Mouse (Mus musculus) 416B (cell line): ENCODE results near the gene Zfp598.

ENCODE experiments used
- DNase-seq: peaks from one replicate; pipeline ENCODE4 v3.0.0; 2011; ENCODE audit warnings: low read depth

Zfp598 gene

GRCm38 (mm10) chr17:24669545-24670245, at the start of gene Zfp598:
Zfp598 (plus strand) TSS chr17:24669687.
- peak; percentile 92 for DNase-seq

DNA sequence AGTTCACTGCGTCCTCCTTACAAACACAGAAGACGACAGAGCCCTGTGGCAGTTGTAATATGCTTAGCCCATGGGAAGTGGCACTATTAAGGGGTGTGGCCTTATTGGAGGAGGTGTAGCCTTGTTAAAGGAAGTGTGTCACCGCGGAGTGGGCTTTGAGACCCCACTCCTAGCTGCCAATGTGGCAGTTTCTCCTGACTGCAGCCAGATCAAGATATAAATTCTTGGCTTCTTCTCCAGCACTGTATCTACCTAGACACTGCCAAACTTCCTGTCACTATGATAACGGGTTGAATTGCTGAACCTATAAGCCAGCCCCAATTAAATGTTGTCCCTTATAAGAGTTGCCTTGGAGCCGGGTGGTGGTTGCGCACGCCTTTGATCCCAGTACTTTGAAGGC, 44.0 kb upstream of the Zfp598 start:
- no peak for DNase-seq

- peak; percentile 73 for DNase-seq
Measured at GRCm38 (mm10) chr17:24628646-24629045, 40.8 kb upstream of the Zfp598 start.

- no peak for DNase-seq
Measured at GRCm38 (mm10) chr17:24630072-24630471, 39.4 kb upstream of the Zfp598 start.

DNA sequence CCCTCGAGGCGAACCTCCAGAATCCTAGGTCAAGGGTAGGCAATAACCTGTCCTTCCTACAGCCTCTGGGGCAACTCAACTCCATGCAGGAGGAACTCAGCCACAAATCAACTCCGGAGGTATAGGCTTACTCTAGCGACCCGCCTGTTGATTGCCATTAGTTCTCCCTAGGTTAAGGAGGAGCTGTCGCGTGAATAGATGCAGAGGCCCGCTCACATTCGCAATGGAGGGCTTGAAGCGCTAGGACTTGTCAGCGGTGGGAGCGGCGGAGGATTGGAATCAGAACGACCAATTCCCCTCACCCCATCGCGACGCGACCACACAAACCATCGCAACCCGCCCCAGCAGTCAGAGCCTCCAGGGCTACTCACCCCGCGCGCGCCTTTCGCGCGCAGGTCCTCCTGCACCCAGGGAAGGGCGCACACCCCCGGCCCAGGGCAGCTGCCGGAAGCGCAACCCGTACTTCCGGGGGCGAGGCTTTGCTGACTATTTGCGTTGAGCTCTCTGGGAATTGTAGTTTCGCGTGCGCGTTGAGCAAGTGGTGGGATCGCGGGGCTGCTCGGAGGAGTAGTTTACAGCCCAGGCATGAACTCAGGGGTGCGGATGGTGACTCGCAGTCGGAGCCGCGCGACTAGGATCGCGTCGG, 37.2 kb upstream of the Zfp598 start, which contains the start of the genes Tsc2 and Nthl1:
Gene Tsc2 (minus strand): TSS at position 464 of the 646 bp plus-strand sequence.
Gene Nthl1 (plus strand): TSS at position 514 of the 646 bp plus-strand sequence.
- peak; percentile 90 for DNase-seq

DNA sequence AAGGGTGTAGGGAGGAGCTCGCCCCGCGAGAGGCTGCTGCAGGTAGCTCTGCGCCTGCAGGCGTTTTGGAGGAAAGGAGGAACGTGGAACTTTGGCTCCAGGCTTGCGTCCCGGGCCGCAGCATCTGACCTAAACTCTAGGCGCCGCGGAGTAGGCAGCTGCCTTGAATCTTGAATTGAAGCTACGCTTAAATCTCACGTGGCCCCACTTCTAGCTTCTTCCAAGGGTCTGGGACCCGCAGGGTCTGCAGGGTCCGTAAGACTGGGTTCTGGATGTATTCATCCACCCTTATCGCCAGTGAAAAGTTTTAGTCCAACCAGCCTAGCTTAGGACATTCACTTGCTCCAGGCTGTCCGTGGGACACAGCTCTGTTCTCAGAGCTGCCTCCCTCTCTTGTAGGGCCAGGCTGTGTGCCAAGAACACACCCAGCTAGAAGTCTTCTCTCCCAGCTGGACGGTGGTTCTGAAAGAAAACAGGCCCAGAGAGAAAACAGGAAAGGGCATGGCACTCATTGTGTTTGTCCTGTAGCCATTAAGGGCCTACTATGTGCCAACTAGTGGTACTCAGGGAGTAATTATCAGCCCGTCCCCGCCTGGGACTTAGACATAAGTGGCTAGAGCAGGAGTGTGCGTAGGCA, 36.6 kb upstream of the Zfp598 start:
- peak; percentile 53 for DNase-seq

DNA sequence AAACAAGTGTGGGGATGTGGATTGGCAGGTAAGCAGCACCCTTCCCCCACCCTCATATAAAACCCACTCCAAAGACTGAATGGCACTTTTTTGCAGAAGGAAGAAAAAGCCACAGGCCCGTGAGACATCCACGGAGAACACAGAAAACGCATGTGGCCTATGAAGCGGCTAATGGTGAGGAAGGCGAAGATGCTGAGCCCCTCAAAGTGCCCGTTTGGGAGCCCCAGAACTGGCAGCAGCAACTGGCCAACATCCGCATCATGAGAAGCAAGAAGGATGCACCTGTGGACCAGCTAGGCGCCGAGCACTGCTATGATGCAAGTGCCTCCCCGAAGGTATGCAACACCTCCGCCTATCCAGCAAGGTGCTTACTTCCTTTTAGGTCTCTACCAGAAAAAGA, 35.7 kb upstream of the Zfp598 start:
- no peak for DNase-seq

GRCm38 (mm10) chr17:24635024-24635423, 34.5 kb upstream of the Zfp598 start:
- no peak for DNase-seq

GRCm38 (mm10) chr17:24635694-24636093, 33.8 kb upstream of the Zfp598 start:
- DNase-seq = no peak

DNA sequence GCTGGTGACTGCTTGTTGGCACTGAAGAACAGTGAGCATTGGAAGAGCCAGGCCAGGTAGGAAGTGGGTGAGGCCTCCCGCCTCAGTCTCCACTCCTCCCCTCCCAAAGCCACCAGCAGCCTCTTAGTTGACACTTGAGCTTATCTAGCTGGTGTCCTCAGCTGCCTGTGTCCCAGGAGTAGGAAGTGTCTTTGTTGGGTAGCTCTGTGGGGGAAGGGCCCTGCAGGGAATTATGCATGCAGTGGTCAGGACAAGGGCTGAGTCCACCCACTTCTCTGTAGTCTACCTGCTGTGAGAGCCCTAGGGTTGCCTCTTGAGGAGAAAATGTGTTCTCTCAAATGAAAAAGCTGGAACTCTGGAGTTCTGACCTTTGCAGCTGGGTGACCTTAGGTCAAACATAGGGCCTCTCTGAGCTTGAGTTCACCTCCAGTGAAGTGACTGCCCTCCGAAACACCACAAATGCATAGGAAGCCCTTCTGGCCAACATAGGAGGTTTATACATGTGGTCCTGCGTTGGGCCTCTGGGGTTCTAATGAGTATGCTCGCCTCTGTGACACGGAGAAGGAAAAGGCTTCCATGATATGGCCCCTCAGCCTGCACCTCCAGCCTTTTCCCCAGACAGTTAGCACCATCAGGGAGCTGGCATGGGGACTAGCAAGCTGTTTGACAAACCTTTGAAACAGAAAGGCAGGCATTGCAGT, 32.6 kb upstream of the Zfp598 start:
- DNase-seq = no peak

GRCm38 (mm10) chr17:24638214-24638613, 31.3 kb upstream of the Zfp598 start:
- DNase-seq = no peak

DNA sequence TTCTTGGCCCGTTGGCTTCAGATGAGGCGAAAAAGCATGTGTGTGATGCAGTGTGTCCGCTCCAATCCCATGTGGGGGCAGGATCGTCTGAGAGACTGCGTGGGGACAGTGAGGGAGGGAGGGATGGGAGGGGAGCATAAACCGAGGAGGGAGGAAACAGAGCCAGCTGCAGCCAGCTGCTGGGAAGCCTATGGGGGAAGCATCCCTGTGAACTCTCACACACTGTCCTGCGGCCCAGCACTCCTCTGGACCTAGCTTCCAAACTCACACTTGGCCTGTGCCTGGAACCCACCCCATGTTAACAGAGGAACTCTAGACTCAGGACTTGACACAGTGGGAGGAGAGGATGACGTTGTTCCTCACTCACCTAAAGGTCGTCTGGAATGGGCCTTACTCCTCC, 30.6 kb upstream of the Zfp598 start:
- DNase-seq = no peak

DNA sequence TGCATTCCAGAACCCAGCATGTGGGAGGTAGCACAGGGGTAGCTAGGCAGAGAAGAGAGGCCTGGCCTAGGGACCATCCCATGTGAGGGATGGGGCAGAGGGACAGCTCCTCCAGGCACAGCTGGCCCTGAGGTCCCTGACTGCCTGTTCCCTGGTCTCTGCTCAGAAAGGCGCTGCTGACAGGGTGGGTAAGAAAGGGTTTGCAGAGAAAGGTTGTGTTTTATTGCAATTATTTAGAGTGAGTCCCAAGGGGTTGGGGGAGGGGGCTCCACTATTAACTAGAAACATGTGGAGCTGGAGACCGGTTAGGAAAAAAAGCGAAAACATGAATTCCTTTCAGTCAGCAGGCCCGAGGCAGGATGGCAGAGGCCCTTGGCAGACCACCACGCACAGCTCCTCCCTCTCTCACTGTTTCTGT, 29.9 kb upstream of the Zfp598 start:
- DNase-seq = no peak

DNA sequence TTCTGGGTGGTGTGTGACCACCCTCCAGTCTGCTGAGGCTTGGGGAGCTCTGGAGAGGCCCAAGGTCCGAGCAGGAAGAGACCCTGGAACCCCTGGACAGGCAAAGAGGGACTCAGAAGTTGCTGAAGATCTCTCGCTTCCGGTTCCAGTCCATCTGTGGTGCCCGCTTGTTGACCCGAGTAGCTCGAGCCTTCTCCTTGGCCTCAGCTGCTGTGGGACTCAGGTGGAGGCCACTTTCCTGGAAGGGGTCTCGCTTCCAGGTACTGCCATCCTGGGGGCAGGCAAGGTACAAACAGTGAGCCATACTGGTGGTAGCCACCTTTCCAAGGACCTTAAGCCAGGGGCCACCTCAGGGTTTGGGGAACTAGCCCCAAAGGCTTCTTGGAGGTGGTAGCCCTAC, 29.4 kb upstream of the Zfp598 start:
- no peak for DNase-seq

DNA sequence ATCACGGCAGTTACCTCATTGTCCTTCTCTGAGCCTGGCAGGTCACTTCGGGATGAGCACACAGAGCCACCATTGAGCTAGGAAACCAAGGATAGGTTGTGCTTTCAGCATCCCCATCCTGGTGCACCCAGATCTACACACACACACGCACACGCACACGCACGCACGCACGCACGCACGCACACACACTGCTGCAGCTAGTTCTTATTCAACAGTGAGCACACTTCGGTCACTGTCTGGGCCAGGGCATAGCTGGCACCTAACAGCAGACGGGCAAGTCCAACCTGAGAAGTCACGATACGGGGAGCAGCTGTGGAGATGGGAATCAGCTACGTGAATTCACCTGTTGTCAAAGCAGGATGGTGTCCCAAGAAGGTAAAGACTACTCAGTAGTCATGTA, 28.9 kb upstream of the Zfp598 start:
- DNase-seq = no peak

GRCm38 (mm10) chr17:24641944-24642343, 27.5 kb upstream of the Zfp598 start:
- DNase-seq = no peak

- no peak for DNase-seq
Measured at GRCm38 (mm10) chr17:24642791-24643343, 26.6 kb upstream of the Zfp598 start.

GRCm38 (mm10) chr17:24644030-24644715, 25.3 kb upstream of the Zfp598 start:
- DNase-seq = no peak

DNA sequence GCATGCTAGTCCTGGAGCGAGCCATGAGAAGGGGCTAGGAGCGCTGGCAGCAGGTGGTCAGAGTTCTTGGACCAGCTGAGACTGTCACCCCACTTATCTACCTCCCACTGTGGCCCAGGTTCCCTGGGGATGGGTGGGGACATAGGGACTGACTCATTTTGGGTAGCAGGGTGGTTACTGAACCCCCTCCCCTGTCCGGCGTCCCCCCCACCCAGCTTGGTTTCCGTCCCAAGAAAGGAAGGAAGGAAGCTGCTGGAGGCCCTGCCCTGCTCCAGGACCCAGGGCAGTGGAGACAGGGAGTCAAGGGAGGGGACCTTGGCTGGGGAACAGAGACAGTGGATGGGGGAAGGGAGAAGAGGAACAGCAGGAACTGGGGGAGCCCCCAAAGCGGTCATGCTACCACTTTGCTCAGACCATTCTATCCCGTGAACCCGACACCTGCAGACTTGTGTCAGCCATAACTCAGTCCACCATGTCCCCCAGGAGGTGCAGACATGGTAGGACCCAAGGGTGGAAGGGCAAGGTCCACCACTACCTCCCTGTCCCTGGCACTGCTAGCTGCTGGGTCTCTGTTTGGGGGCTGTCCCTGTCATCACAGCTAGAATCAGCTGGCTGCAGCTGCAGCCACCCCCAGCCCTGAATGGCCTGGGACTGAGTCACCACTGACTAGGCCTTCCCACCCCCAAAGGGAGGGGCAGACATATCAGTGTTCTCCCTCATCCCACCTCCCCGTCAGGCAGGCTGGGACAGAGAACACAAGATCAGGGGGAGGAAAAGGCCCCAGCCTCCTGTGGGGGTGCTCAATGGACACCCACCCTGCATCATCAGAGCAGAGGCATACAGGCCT, 24.4 kb upstream of the Zfp598 start:
- DNase-seq = no peak

GRCm38 (mm10) chr17:24645916-24646315, 23.6 kb upstream of the Zfp598 start:
- DNase-seq = no peak

DNA sequence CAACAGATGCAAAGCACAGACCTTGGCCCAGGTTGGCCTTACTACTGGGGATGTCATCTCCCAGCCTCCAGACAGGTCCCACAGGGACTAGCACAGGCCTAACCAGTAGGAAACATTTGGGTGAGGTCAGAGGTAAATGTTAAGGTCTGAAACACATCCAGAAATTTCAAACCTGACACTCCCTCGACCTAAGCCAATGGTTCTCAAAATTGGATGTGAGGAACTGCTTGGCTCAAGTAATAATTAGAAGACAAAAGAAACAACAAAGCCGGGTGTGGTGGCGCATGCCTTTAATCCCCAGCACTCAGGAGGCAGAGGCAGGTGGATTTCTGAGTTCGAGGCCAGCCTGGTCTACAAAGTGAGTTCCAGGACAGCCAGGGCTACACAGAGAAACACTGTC, 23.1 kb upstream of the Zfp598 start:
- no peak for DNase-seq
